Mouse (Mus musculus): ENCODE data around the gene Trib3. TPM values are rescaled to one million over a fixed set of nuclear protein-coding genes. Genes with fewer than 3 reads are reported as not detected.
"Not testable (repeated sequence)": the region's sequence is repeated elsewhere in the genome, so short reads cannot be mapped to it uniquely, and the experiment has no call there.

Gene Trib3
- polyA plus RNA-seq, 1 experiment: 23.5 TPM

- WGBS: 5% methylated on average over 7 of the region's 7 CpGs
- Histone ChIP-seq H3K36me3 (ENCODE audit: control insufficient read depth, insufficient read depth, low read length) (no peaks in the 10 kb centered on the region), H3K4me3 (ENCODE audit: low read depth, low read length) (no peak overlapping the region), H3K27me3 (ENCODE audit: control insufficient read depth, insufficient read depth, low read length) (no peaks in the 10 kb centered on the region), H3K27ac (ENCODE audit: insufficient read depth, low read depth, low read length) (peak overlapping the region; percentile 82), H3K4me1 (ENCODE audit: control insufficient read depth, insufficient read depth, insufficient read length, low read length) (peaks cover 27% of the 10 kb centered on the region; the same call in 1 of the 2 replicates)
- TF ChIP-seq POLR2A (IDR thresholded peaks at IDR 0.05; ENCODE audit: low read depth, low read length): no peak
- no peak for TF ChIP-seq CTCF (IDR thresholded peaks at IDR 0.05; ENCODE audit: extremely low read depth, insufficient read length, insufficient replicate concordance, low read depth, low read length)
Observed at GRCm38 (mm10) chr2:152360271-152360775, 16.5 kb upstream of the Trib3 start.

GRCm38 (mm10) chr2:152359616-152360015 lies 15.8 kb upstream of the Trib3 start:
- no peak for TF ChIP-seq POLR2A (IDR thresholded peaks at IDR 0.05; ENCODE audit: low read depth, low read length)
- TF ChIP-seq CTCF (IDR thresholded peaks at IDR 0.05; ENCODE audit: extremely low read depth, insufficient read length, insufficient replicate concordance, low read depth, low read length): no peak
- Histone ChIP-seq H3K27ac (ENCODE audit: insufficient read depth, low read depth, low read length) (peak overlapping the region; percentile 82), H3K36me3 (ENCODE audit: control insufficient read depth, insufficient read depth, low read length) (no peaks in the 10 kb centered on the region), H3K27me3 (ENCODE audit: control insufficient read depth, insufficient read depth, low read length) (no peaks in the 10 kb centered on the region), H3K4me1 (ENCODE audit: control insufficient read depth, insufficient read depth, insufficient read length, low read length) (peaks cover 27% of the 10 kb centered on the region; the same call in 1 of the 2 replicates), H3K4me3 (ENCODE audit: low read depth, low read length) (no peak overlapping the region)
- WGBS: 23% methylated on average over 5 of the region's 5 CpGs

GRCm38 (mm10) chr2:152358977-152359376 lies 15.1 kb upstream of the Trib3 start:
- peak overlapping the region; percentile 70 for H3K27ac ChIP-seq (ENCODE audit: insufficient read depth, low read depth, low read length)
- WGBS: 83% methylated on average over 5 of the region's 5 CpGs
- not testable (repeated sequence) for H3K36me3 ChIP-seq (ENCODE audit: control insufficient read depth, insufficient read depth, low read length); H3K27me3 ChIP-seq (ENCODE audit: control insufficient read depth, insufficient read depth, low read length); H3K4me3 ChIP-seq (ENCODE audit: low read depth, low read length)
- H3K4me1 ChIP-seq (ENCODE audit: control insufficient read depth, insufficient read depth, insufficient read length, low read length): peaks cover 26% of the 10 kb centered on the region; the same call in 1 of the 2 replicates
- TF ChIP-seq CTCF (IDR thresholded peaks at IDR 0.05; ENCODE audit: extremely low read depth, insufficient read length, insufficient replicate concordance, low read depth, low read length): peak; percentile 37; the same call in 1 of the 2 replicates

- no peak for TF ChIP-seq CTCF (IDR thresholded peaks at IDR 0.05; ENCODE audit: extremely low read depth, insufficient read length, insufficient replicate concordance, low read depth, low read length)
- TF ChIP-seq POLR2A (IDR thresholded peaks at IDR 0.05; ENCODE audit: low read depth, low read length): no peak
- WGBS: 96% methylated on average over 3 of the region's 3 CpGs
- no peak overlapping the region for H3K27ac ChIP-seq (ENCODE audit: insufficient read depth, low read depth, low read length)
- peaks cover 23% of the 10 kb centered on the region; the same call in 1 of the 2 replicates for H3K4me1 ChIP-seq (ENCODE audit: control insufficient read depth, insufficient read depth, insufficient read length, low read length)
- H3K27me3 ChIP-seq (ENCODE audit: control insufficient read depth, insufficient read depth, low read length): no peaks in the 10 kb centered on the region
- H3K36me3 ChIP-seq (ENCODE audit: control insufficient read depth, insufficient read depth, low read length): no peaks in the 10 kb centered on the region
- H3K4me3 ChIP-seq (ENCODE audit: low read depth, low read length): no peak overlapping the region
Observed at GRCm38 (mm10) chr2:152357254-152357653, 13.4 kb upstream of the Trib3 start.

GRCm38 (mm10) chr2:152349842-152350540 lies 6.2 kb upstream of the Trib3 start:
- TF ChIP-seq CTCF (IDR thresholded peaks at IDR 0.05; ENCODE audit: extremely low read depth, insufficient read length, insufficient replicate concordance, low read depth, low read length): no peak
- no peak for TF ChIP-seq POLR2A (IDR thresholded peaks at IDR 0.05; ENCODE audit: low read depth, low read length)
- Histone ChIP-seq H3K27me3 (ENCODE audit: control insufficient read depth, insufficient read depth, low read length) (no peaks in the 10 kb centered on the region), H3K36me3 (ENCODE audit: control insufficient read depth, insufficient read depth, low read length) (no peaks in the 10 kb centered on the region), H3K4me1 (ENCODE audit: control insufficient read depth, insufficient read depth, insufficient read length, low read length) (no peaks in the 10 kb centered on the region), H3K27ac (ENCODE audit: insufficient read depth, low read depth, low read length) (no peak overlapping the region), H3K4me3 (ENCODE audit: low read depth, low read length) (no peak overlapping the region)
- 72% methylated on average over 8 of the region's 8 CpGs for WGBS

GRCm38 (mm10) chr2:152349205-152349604 lies 5.4 kb upstream of the Trib3 start:
- Histone ChIP-seq H3K36me3 (ENCODE audit: control insufficient read depth, insufficient read depth, low read length) (no peaks in the 10 kb centered on the region), H3K27me3 (ENCODE audit: control insufficient read depth, insufficient read depth, low read length) (no peaks in the 10 kb centered on the region), H3K27ac (ENCODE audit: insufficient read depth, low read depth, low read length) (no peak overlapping the region), H3K4me1 (ENCODE audit: control insufficient read depth, insufficient read depth, insufficient read length, low read length) (peaks cover 3% of the 10 kb centered on the region; the same call in 1 of the 2 replicates), H3K4me3 (ENCODE audit: low read depth, low read length) (no peak overlapping the region)
- no peak for TF ChIP-seq CTCF (IDR thresholded peaks at IDR 0.05; ENCODE audit: extremely low read depth, insufficient read length, insufficient replicate concordance, low read depth, low read length)
- TF ChIP-seq POLR2A (IDR thresholded peaks at IDR 0.05; ENCODE audit: low read depth, low read length): no peak
- 87% methylated on average over 6 of the region's 6 CpGs for WGBS

- H3K4me3 ChIP-seq (ENCODE audit: low read depth, low read length): no peak overlapping the region
- no peaks in the 10 kb centered on the region for H3K27me3 ChIP-seq (ENCODE audit: control insufficient read depth, insufficient read depth, low read length)
- no peak for TF ChIP-seq POLR2A (IDR thresholded peaks at IDR 0.05; ENCODE audit: low read depth, low read length)
- TF ChIP-seq CTCF (IDR thresholded peaks at IDR 0.05; ENCODE audit: extremely low read depth, insufficient read length, insufficient replicate concordance, low read depth, low read length): no peak
- no peak overlapping the region for H3K27ac ChIP-seq (ENCODE audit: insufficient read depth, low read depth, low read length)
- no peaks in the 10 kb centered on the region for H3K36me3 ChIP-seq (ENCODE audit: control insufficient read depth, insufficient read depth, low read length)
- 82% methylated on average over 2 of the region's 2 CpGs for WGBS
- H3K4me1 ChIP-seq (ENCODE audit: control insufficient read depth, insufficient read depth, insufficient read length, low read length): peaks cover 3% of the 10 kb centered on the region; the same call in 1 of the 2 replicates
Observed at GRCm38 (mm10) chr2:152347722-152348121, 3.9 kb upstream of the Trib3 start.

Measured in small intestine, adult 2 months (tissue).